Mouse (Mus musculus) heart, postnatal 14 days (tissue): ENCODE measurements around the gene BC024978. TPM values are rescaled to one million over a fixed set of nuclear protein-coding genes. Genes with fewer than 3 reads are reported as not detected.
A peak's percentile ranks its signal among the peaks of the same experiment; 100 is the strongest.

Source experiments
- DNase-seq, 2 experiments: peaks; one replicate each; pipeline ENCODE4 v3.0.0; 2021 to 2022
- intact Hi-C: fragments of 180-260 bp; cut with DNase I; formaldehyde crosslinking; loops from one replicate; pipeline ENCODE4 v1.15.1; 2025
- total RNA-seq, 2 experiments: library from RNA; stranded (reverse); gene quantifications; 2 replicates each; pipeline ENCODE4 v1.2.3; 2021

Gene BC024978
- total RNA-seq, 2 experiments from 2014 or later = 12.3 to 12.5 TPM

- intact Hi-C loops = loop anchor here (10.0 kb wide), 1 partner anchor 316 kb away; the partner anchor contains the start of gene Sertad1
- no peak for DNase-seq
These were observed 27.2 kb upstream of the BC024978 start for GRCm38 (mm10) chr7:27168371-27168770.

- intact Hi-C loops = no loop called here
These were observed 24.6 kb upstream of the BC024978 start for GRCm38 (mm10) chr7:27170981-27171380.

DNA sequence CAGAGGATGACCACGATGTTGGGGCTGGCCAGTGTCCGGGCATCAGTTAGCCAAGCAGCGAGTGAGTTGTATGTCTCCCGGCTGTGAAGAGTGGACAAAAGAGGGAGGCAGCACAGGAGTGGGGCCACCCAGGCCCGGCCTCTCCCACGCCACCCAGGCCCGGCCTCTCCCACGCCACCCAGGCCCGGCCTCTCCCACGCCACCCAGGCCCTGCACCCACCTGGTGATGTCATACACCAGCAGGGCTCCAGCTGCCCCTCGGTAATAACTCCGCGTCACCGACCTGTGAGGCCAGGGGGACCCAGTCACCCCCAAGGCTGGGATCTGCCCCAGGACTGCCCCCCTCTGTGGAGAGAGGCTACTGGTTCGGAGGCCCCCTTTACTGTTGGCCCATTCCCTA lies 21.1 kb upstream of the BC024978 start:
- DNase-seq = no peak
- intact Hi-C loops = no loop called here

More at GRCm38 (mm10) chr7:27170981-27171380, 24.6 kb upstream of the BC024978 start:
- no peak for DNase-seq

DNA sequence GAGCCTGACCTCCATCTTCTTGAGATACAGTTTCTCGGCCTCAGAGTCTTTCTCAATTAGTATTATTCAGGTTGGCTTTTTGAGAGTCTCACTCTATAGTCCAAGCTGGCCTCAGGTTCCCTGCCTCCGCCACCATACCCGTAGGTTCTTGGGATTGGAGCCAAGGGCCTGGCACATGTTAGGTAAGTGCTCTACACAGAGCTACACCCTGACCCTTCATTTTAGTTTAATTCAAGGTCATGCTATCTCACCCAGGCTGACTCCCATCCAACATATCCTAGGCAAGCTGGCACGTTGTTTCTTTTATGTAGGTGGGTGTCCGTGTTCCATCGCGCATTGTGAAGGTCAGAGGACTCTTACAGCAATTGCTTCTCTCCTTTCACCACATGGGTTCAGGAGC lies 20.7 kb upstream of the BC024978 start:
- no peak for DNase-seq
- intact Hi-C loops = no loop called here

DNA sequence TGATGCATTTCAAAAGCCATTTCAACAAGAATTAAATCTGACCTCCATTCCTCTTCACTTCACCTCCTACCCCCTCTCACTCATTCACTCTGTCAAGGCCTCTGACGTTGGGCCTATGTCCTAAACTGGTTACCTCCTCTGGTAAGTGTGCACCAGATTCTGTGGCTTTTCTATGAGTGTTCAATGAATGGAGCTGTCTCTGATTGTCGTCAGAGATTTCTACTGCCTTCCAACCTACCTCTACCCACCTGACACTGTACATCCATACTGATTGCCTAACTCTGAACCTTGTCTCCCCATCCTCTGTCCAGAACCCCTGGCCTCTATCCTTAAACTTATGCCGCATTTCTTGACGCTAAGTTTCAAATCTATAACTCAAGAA lies 17.6 kb upstream of the BC024978 start:
- no peak for DNase-seq
- intact Hi-C loops = loop anchor here (2.0 kb wide), 1 partner anchor 15 kb away; no protein-coding TSS in a partner anchor

DNA sequence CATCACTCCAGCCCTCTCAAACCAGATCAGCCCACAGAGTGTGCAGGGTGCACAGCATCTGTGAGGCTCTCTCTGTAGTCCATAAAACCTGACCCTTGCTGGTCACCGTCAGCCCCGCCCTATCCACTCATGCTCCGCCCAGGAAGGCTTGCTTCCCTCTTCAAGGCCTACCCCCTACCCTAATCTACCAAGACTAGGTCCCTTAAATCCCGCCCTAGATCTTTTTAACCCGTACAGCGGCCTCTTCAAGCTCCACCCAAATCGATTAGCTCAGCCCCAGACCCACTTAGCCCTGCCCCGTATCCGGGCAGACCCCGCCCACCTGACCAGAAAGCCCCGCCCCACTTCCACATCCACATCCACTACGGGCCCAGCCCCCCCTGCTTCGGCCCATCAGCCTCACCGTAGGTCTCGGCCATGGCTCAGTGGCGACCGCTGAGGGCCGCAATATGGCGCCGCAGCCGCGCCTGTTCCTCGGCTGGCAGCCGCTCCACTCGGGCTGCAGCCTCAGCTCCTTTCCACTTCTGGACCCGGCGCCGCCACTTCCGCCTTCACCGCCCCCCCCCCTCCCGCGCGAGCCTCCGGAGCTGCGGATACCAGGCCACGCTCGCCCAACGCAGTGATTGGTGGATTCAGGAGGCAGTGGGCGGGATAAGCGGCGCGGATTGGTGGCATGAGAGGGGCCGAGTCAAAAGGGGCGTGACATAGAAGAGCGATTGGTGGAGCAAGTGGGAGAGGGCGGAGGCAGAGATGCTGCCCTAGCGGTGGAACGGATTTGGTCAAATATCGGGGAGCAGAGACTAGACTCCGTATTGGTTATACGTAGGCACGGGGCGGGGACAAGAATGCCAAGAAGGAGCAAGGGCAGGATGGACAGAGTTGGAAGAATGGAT lies 17.0 kb upstream of the BC024978 start, which contains the start of gene Rab4b:
TSS of gene Rab4b (minus strand) at position 573 of the 893 bp plus-strand sequence.
- peak; percentile 98 for DNase-seq
- intact Hi-C loops = loop anchor here (1.0 to 2.0 kb wide), 2 partner anchors 11 to 16 kb away; no protein-coding TSS in a partner anchor

DNA sequence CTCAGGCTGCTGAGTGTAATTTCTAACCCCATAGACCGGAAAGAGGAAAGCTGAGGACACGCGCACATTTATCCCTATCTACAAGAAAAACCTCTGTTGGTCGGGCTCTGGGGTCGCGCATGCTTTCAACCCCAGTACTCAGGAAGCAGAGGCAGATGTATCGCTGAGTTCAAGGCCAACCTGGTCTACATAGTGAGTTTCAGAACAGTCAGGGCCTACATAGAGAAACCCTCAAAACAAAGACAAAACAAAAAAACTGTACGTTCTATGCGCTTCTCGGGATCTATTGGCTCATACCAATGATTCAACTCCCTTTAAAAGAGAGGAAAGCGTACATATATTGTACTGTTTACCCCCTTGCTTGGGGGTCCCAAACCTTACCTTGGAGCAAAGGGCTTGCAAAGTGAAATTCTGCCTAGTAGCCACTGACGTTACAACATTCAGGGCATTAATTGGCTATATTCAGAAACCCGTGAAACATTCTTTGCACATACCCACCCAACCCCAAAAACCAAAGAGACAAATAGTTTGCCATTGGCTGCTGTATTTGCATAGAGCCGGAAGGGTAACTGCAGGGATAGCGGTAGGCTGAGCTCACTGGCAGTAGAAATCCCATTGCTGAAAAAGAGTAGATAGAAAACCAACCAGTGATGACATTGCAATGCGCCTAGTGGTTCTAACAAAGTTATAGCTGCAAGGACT lies 16.2 kb upstream of the BC024978 start:
- no peak for DNase-seq
- intact Hi-C loops = loop anchor here (1.0 to 2.0 kb wide), 2 partner anchors 12 to 17 kb away; no protein-coding TSS in a partner anchor

DNA sequence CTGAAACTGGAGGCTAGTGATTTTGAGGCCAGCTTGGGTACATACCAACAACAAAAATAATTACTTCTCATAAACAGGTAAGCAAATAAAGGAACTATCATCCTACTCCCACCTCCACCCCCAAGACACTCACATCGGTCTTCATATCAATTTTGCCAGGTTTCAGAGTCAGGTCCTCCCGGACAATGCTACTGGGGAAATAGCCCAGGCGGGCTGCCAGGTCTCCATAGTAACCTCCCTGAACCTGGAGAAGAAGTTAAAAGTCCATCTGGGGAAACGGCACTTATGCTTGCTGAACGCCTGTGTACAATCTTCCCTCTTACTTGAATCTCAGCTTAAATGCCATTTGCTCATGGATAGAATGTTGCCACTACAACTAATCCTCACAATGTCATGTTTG lies 15.5 kb upstream of the BC024978 start:
- peak; percentile 70 to 71 for DNase-seq

DNA sequence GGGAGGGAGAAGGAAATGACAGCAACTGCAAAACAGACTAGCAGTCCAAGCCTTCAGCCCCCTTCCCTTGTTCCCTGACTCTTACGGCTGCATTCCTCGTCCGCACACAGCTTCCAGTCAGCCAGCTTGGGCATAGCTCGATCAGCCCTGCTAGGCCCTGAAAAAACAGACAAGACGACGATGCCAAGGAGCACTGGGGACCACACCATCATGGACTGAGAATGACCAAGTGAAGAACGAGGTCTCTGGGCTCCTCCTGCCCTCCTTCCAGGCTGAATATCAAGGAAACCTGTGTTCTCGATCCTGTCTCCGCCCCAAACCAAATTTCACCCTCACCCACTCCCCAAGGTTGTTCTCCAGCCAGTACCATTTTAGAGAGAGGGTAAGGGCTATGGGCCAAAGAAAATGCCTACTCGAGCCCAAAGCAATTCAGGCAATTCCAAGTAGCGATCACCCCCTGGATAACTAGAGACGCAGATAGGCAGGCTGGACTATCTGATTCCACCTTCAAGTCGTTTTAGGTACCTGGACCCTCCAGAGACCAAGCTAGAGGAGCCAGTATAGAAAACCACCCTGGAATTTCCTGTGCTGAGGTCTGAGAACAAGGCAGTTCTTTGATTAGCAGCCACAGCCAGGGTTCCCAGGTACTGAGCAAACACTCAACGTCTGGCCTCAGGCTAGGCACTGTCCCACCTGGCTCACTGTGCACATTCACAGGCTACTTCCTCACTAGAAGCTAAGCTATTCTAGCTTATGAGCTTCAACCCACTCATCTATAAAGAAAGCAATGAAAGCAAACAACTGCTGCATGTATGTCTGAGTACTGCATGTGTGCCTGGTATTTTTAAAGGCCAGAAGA lies 14.5 kb upstream of the BC024978 start, which contains the start of the genes Gm21983 and Mia:
TSS of gene Gm21983 (minus strand) at position 250 of the 859 bp plus-strand sequence.
TSS of gene Mia (minus strand) at position 321 of the 859 bp plus-strand sequence.
- DNase-seq = no peak
- intact Hi-C loops = no loop called here

More for the DNA sequence above, 15.5 kb upstream of the BC024978 start:
- intact Hi-C loops = no loop called here

GRCm38 (mm10) chr7:27182498-27182897 lies 13.1 kb upstream of the BC024978 start:
- no peak for DNase-seq
- intact Hi-C loops = no loop called here

- intact Hi-C loops = no loop called here
- no peak for DNase-seq
These were observed 10.6 kb upstream of the BC024978 start for GRCm38 (mm10) chr7:27184964-27185363.

GRCm38 (mm10) chr7:27185986-27186385 lies 9.6 kb upstream of the BC024978 start:
- intact Hi-C loops = no loop called here
- no peak for DNase-seq

GRCm38 (mm10) chr7:27189271-27189931 lies 6.2 kb upstream of the BC024978 start:
- no peak for DNase-seq
- intact Hi-C loops = no loop called here

DNA sequence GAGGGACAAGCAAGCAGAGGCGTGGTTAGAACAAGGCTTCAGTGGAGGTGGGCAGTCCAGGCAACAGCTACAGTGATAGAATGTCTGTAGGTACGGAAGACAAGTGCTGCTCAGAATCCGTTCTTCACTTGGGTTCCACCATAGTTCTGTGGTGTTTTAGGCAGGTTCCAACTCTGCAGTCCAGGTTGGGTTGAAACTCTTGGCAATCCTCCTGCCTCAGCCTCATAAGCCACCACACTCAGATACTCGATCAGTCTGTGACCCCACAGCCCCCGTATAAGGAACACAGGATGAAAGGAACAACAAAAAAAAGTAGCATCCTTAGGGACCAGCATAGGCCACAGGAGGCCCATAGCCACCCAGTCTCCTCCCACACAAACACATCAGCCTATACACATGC lies 3.1 kb upstream of the BC024978 start:
- intact Hi-C loops = no loop called here
- DNase-seq = no peak

GRCm38 (mm10) chr7:27193731-27194130 lies 1.9 kb upstream of the BC024978 start:
- no peak for DNase-seq
- intact Hi-C loops = no loop called here

GRCm38 (mm10) chr7:27197136-27197535 lies 1.6 kb downstream of the BC024978 start:
- intact Hi-C loops = loop anchor here (5.0 kb wide), 1 partner anchor 35 kb away; no protein-coding TSS in a partner anchor

GRCm38 (mm10) chr7:27197634-27198033 lies 2.1 kb downstream of the BC024978 start:
- intact Hi-C loops = loop anchor here (5.0 kb wide), 1 partner anchor 35 kb away; no protein-coding TSS in a partner anchor
- no peak for DNase-seq

More at GRCm38 (mm10) chr7:27197136-27197535, 1.6 kb downstream of the BC024978 start:
- no peak for DNase-seq

DNA sequence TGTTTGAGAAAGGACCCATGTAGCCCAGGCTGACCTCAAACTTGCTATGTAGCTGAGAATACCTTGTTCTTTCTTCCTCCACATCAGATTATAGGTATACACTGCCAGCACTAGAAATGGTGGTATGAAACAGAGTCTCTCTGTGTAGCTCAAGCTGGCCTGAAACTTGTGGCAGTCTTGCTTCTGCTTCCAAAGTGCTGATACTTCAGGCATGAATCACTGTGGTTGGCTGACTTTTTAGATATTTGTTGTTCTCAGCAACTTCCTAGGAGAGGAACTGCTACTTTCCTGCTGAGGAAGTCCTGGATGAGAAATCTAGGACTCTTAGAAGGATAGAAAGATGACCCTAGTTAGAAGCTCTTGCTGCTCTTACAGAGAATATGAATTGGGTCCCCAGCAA lies 2.8 kb downstream of the BC024978 start:
- intact Hi-C loops = loop anchor here (5.0 kb wide), 1 partner anchor 36 kb away; no protein-coding TSS in a partner anchor

GRCm38 (mm10) chr7:27198779-27199178 lies 3.2 kb downstream of the BC024978 start:
- no peak for DNase-seq
- intact Hi-C loops = loop anchor here (5.0 kb wide), 1 partner anchor 36 kb away; no protein-coding TSS in a partner anchor

More for the DNA sequence above, 2.8 kb downstream of the BC024978 start:
- DNase-seq = no peak
